Mouse (Mus musculus): ENCODE data around the gene Taf15. TPM values are rescaled to one million over a fixed set of nuclear protein-coding genes. Genes with fewer than 3 reads are reported as not detected.

Gene Taf15
- polyA plus RNA-seq, 1 experiment from 2014 or later = 20.4 TPM

GRCm38 (mm10) chr11:83518371-83518770, 45.5 kb downstream of the Taf15 start:
- Histone ChIP-seq H3K27ac (ENCODE audit: low read depth, low read length) (no peak overlapping the region), H3K36me3 (ENCODE audit: control insufficient read depth, insufficient read depth, low read length) (no peaks in the 10 kb centered on the region), H3K9me3 (ENCODE audit: control insufficient read depth, low read length) (no peaks in the 10 kb centered on the region), H3K4me1 (ENCODE audit: control insufficient read depth, insufficient read depth, low read length) (no peaks in the 10 kb centered on the region), H3K9ac (replicated peaks; ENCODE audit: low read depth, low read length) (no peak overlapping the region), H3K4me3 (ENCODE audit: low read depth, low read length) (no peak overlapping the region), H3K27me3 (ENCODE audit: control insufficient read depth, insufficient read depth, low read length) (no peaks in the 10 kb centered on the region), H3K4me2 (ENCODE audit: low read depth, low read length) (no peak overlapping the region)
- ATAC-seq (ENCODE audit: low read depth) = no peak
- 70% methylated on average over 6 of the region's 6 CpGs for WGBS

GRCm38 (mm10) chr11:83522075-83522474, 49.2 kb downstream of the Taf15 start, which contains the start of gene Heatr9:
TSS of gene Heatr9 (minus strand) at chr11:83522175.
- Histone ChIP-seq H3K4me2 (ENCODE audit: low read depth, low read length) (no peak within 1 kb of the TSS), H3K4me1 (ENCODE audit: control insufficient read depth, insufficient read depth, low read length) (no peaks in the 10 kb centered on the region), H3K9me3 (ENCODE audit: control insufficient read depth, low read length) (no peaks in the 10 kb centered on the region), H3K27me3 (ENCODE audit: control insufficient read depth, insufficient read depth, low read length) (no peaks in the 10 kb centered on the region), H3K36me3 (ENCODE audit: control insufficient read depth, insufficient read depth, low read length) (no peaks in the 10 kb centered on the region), H3K4me3 (ENCODE audit: low read depth, low read length) (no peak within 1 kb of the TSS), H3K9ac (replicated peaks; ENCODE audit: low read depth, low read length) (no peak within 1 kb of the TSS), H3K27ac (ENCODE audit: low read depth, low read length) (no peak within 1 kb of the TSS)
- no peak for ATAC-seq (ENCODE audit: low read depth)
- WGBS = 88% methylated on average over 3 of the region's 3 CpGs

- no peaks in the 10 kb centered on the region for H3K9me3 ChIP-seq (ENCODE audit: control insufficient read depth, low read length)
- H3K36me3 ChIP-seq (ENCODE audit: control insufficient read depth, insufficient read depth, low read length) = no peaks in the 10 kb centered on the region
- no peak overlapping the region for H3K27ac ChIP-seq (ENCODE audit: low read depth, low read length)
- no peak for ATAC-seq (ENCODE audit: low read depth)
- H3K4me1 ChIP-seq (ENCODE audit: control insufficient read depth, insufficient read depth, low read length) = no peaks in the 10 kb centered on the region
- no peaks in the 10 kb centered on the region for H3K27me3 ChIP-seq (ENCODE audit: control insufficient read depth, insufficient read depth, low read length)
- H3K9ac ChIP-seq (replicated peaks; ENCODE audit: low read depth, low read length) = no peak overlapping the region
- no peak overlapping the region for H3K4me2 ChIP-seq (ENCODE audit: low read depth, low read length)
- H3K4me3 ChIP-seq (ENCODE audit: low read depth, low read length) = no peak overlapping the region
- WGBS = 64% methylated on average over 12 of the region's 12 CpGs
Measured at GRCm38 (mm10) chr11:83529024-83529423, 56.1 kb downstream of the Taf15 start.

- Histone ChIP-seq H3K27ac (ENCODE audit: low read depth, low read length) (no peak within 1 kb of the TSS), H3K9ac (replicated peaks; ENCODE audit: low read depth, low read length) (no peak within 1 kb of the TSS), H3K4me1 (ENCODE audit: control insufficient read depth, insufficient read depth, low read length) (no peaks in the 10 kb centered on the region), H3K4me3 (ENCODE audit: low read depth, low read length) (no peak within 1 kb of the TSS), H3K4me2 (ENCODE audit: low read depth, low read length) (no peak within 1 kb of the TSS), H3K27me3 (ENCODE audit: control insufficient read depth, insufficient read depth, low read length) (no peaks in the 10 kb centered on the region), H3K9me3 (ENCODE audit: control insufficient read depth, low read length) (no peaks in the 10 kb centered on the region), H3K36me3 (ENCODE audit: control insufficient read depth, insufficient read depth, low read length) (no peaks in the 10 kb centered on the region)
- ATAC-seq (ENCODE audit: low read depth) = no peak
- WGBS = 80% methylated on average over 5 of the region's 5 CpGs
Measured at GRCm38 (mm10) chr11:83530360-83530759, 57.5 kb downstream of the Taf15 start, which contains the start of gene Ccl5. TSS of gene Ccl5 (minus strand) at chr11:83530518.

- 93% methylated on average over 1 of the region's 1 CpGs for WGBS
- Histone ChIP-seq H3K27me3 (ENCODE audit: control insufficient read depth, insufficient read depth, low read length) (no peaks in the 10 kb centered on the region), H3K9me3 (ENCODE audit: control insufficient read depth, low read length) (no peaks in the 10 kb centered on the region), H3K9ac (replicated peaks; ENCODE audit: low read depth, low read length) (no peak overlapping the region), H3K4me3 (ENCODE audit: low read depth, low read length) (no peak overlapping the region), H3K4me2 (ENCODE audit: low read depth, low read length) (no peak overlapping the region), H3K4me1 (ENCODE audit: control insufficient read depth, insufficient read depth, low read length) (no peaks in the 10 kb centered on the region), H3K36me3 (ENCODE audit: control insufficient read depth, insufficient read depth, low read length) (no peaks in the 10 kb centered on the region), H3K27ac (ENCODE audit: low read depth, low read length) (no peak overlapping the region)
- no peak for ATAC-seq (ENCODE audit: low read depth)
Measured at GRCm38 (mm10) chr11:83533192-83533591, 60.3 kb downstream of the Taf15 start.

- no peak for ATAC-seq (ENCODE audit: low read depth)
- Histone ChIP-seq H3K4me1 (ENCODE audit: control insufficient read depth, insufficient read depth, low read length) (no peaks in the 10 kb centered on the region), H3K36me3 (ENCODE audit: control insufficient read depth, insufficient read depth, low read length) (no peaks in the 10 kb centered on the region), H3K9ac (replicated peaks; ENCODE audit: low read depth, low read length) (no peak overlapping the region), H3K27me3 (ENCODE audit: control insufficient read depth, insufficient read depth, low read length) (no peaks in the 10 kb centered on the region), H3K4me3 (ENCODE audit: low read depth, low read length) (no peak overlapping the region), H3K9me3 (ENCODE audit: control insufficient read depth, low read length) (no peaks in the 10 kb centered on the region), H3K4me2 (ENCODE audit: low read depth, low read length) (no peak overlapping the region), H3K27ac (ENCODE audit: low read depth, low read length) (no peak overlapping the region)
- 89% methylated on average over 8 of the region's 8 CpGs for WGBS
Measured at GRCm38 (mm10) chr11:83534143-83534542, 61.3 kb downstream of the Taf15 start.

- no peak overlapping the region for H3K9ac ChIP-seq (replicated peaks; ENCODE audit: low read depth, low read length)
- no peak for ATAC-seq (ENCODE audit: low read depth)
- 54% methylated on average over 13 of the region's 13 CpGs for WGBS
Measured at GRCm38 (mm10) chr11:83534609-83535423, 61.9 kb downstream of the Taf15 start.

GRCm38 (mm10) chr11:83536831-83537230, 63.9 kb downstream of the Taf15 start:
- H3K27me3 ChIP-seq (ENCODE audit: control insufficient read depth, insufficient read depth, low read length) = no peaks in the 10 kb centered on the region
- H3K4me3 ChIP-seq (ENCODE audit: low read depth, low read length) = no peak overlapping the region
- no peaks in the 10 kb centered on the region for H3K4me1 ChIP-seq (ENCODE audit: control insufficient read depth, insufficient read depth, low read length)
- H3K9me3 ChIP-seq (ENCODE audit: control insufficient read depth, low read length) = no peaks in the 10 kb centered on the region
- no peak for ATAC-seq (ENCODE audit: low read depth)
- no peak overlapping the region for H3K4me2 ChIP-seq (ENCODE audit: low read depth, low read length)
- H3K36me3 ChIP-seq (ENCODE audit: control insufficient read depth, insufficient read depth, low read length) = no peaks in the 10 kb centered on the region
- no peak overlapping the region for H3K27ac ChIP-seq (ENCODE audit: low read depth, low read length)
- H3K9ac ChIP-seq (replicated peaks; ENCODE audit: low read depth, low read length) = no peak overlapping the region
- 80% methylated on average over 3 of the region's 3 CpGs for WGBS

More at GRCm38 (mm10) chr11:83534609-83535423, 61.9 kb downstream of the Taf15 start:
- Histone ChIP-seq H3K4me3 (ENCODE audit: low read depth, low read length) (no peak overlapping the region), H3K36me3 (ENCODE audit: control insufficient read depth, insufficient read depth, low read length) (no peaks in the 10 kb centered on the region), H3K9me3 (ENCODE audit: control insufficient read depth, low read length) (no peaks in the 10 kb centered on the region), H3K4me1 (ENCODE audit: control insufficient read depth, insufficient read depth, low read length) (no peaks in the 10 kb centered on the region), H3K27me3 (ENCODE audit: control insufficient read depth, insufficient read depth, low read length) (no peaks in the 10 kb centered on the region), H3K4me2 (ENCODE audit: low read depth, low read length) (no peak overlapping the region), H3K27ac (ENCODE audit: low read depth, low read length) (no peak overlapping the region)

- no peaks in the 10 kb centered on the region for H3K9me3 ChIP-seq (ENCODE audit: control insufficient read depth, low read length)
- H3K4me1 ChIP-seq (ENCODE audit: control insufficient read depth, insufficient read depth, low read length) = no peaks in the 10 kb centered on the region
- H3K4me2 ChIP-seq (ENCODE audit: low read depth, low read length) = no peak overlapping the region
- H3K36me3 ChIP-seq (ENCODE audit: control insufficient read depth, insufficient read depth, low read length) = no peaks in the 10 kb centered on the region
- WGBS = 76% methylated on average over 3 of the region's 3 CpGs
- no peak for ATAC-seq (ENCODE audit: low read depth)
- H3K27ac ChIP-seq (ENCODE audit: low read depth, low read length) = no peak overlapping the region
- H3K9ac ChIP-seq (replicated peaks; ENCODE audit: low read depth, low read length) = no peak overlapping the region
- no peaks in the 10 kb centered on the region for H3K27me3 ChIP-seq (ENCODE audit: control insufficient read depth, insufficient read depth, low read length)
- H3K4me3 ChIP-seq (ENCODE audit: low read depth, low read length) = no peak overlapping the region
Measured at GRCm38 (mm10) chr11:83538705-83539314, 65.9 kb downstream of the Taf15 start.
